Mouse (Mus musculus) embryo, embryonic 10 days (tissue): ENCODE measurements around the gene Arrdc2.
A peak's percentile ranks its signal among the peaks of the same experiment; 100 is the strongest.

Experiments used
- DNase-seq: peaks from one replicate; pipeline ENCODE4 v3.0.0-alpha.2; 2015; ENCODE audit warnings: low spot score

Arrdc2 gene

GRCm38 (mm10) chr8:70839408-70840351, at the start of gene Arrdc2:
Gene Arrdc2 (minus strand): TSS chr8:70839720.
- peak; percentile 99 for DNase-seq

- no peak for DNase-seq
Measured at GRCm38 (mm10) chr8:70887669-70888068, 48.1 kb upstream of the Arrdc2 start.

GRCm38 (mm10) chr8:70885612-70886011, 46.1 kb upstream of the Arrdc2 start:
- peak; percentile 65 for DNase-seq

- no peak for DNase-seq
Measured at GRCm38 (mm10) chr8:70884683-70885082, 45.2 kb upstream of the Arrdc2 start.

- no peak for DNase-seq
Measured at GRCm38 (mm10) chr8:70884186-70884585, 44.7 kb upstream of the Arrdc2 start.

GRCm38 (mm10) chr8:70880546-70880945, 41.0 kb upstream of the Arrdc2 start:
- no peak for DNase-seq

- DNase-seq = no peak
Measured at GRCm38 (mm10) chr8:70880126-70880525, 40.6 kb upstream of the Arrdc2 start.

GRCm38 (mm10) chr8:70879500-70879899, 40.0 kb upstream of the Arrdc2 start:
- no peak for DNase-seq

- no peak for DNase-seq
Measured at GRCm38 (mm10) chr8:70878178-70878577, 38.7 kb upstream of the Arrdc2 start.

- DNase-seq = no peak
Measured at GRCm38 (mm10) chr8:70876382-70876781, 36.9 kb upstream of the Arrdc2 start.

GRCm38 (mm10) chr8:70874441-70874840, 34.9 kb upstream of the Arrdc2 start:
- no peak for DNase-seq

- peak; percentile 99 for DNase-seq
Measured at GRCm38 (mm10) chr8:70873364-70873985, 34.0 kb upstream of the Arrdc2 start, which contains the start of gene Ccdc124. Gene Ccdc124 (minus strand): TSS chr8:70873935.

- DNase-seq = no peak
Measured at GRCm38 (mm10) chr8:70872643-70873363, 33.3 kb upstream of the Arrdc2 start.

GRCm38 (mm10) chr8:70871195-70871807, 31.8 kb upstream of the Arrdc2 start:
- no peak for DNase-seq

- peak; percentile 91 for DNase-seq
Measured at GRCm38 (mm10) chr8:70869601-70870041, 30.1 kb upstream of the Arrdc2 start.

GRCm38 (mm10) chr8:70869199-70869571, 29.7 kb upstream of the Arrdc2 start:
- no peak for DNase-seq

GRCm38 (mm10) chr8:70868559-70869198, 29.2 kb upstream of the Arrdc2 start:
- DNase-seq = peak; percentile 75

GRCm38 (mm10) chr8:70866566-70866965, 27.0 kb upstream of the Arrdc2 start:
- DNase-seq = no peak

- peak; percentile 43 for DNase-seq
Measured at GRCm38 (mm10) chr8:70866001-70866520, 26.5 kb upstream of the Arrdc2 start.

- DNase-seq = peak; percentile 100
Measured at GRCm38 (mm10) chr8:70865350-70866000, 26.0 kb upstream of the Arrdc2 start.
